In genomic region chr11:121415351-121415750, GRCm38 (mm10) we compare ENCODE assay signal across 28 mouse cellular contexts. TPM values are rescaled to one million over a fixed set of nuclear protein-coding genes. Genes with fewer than 3 reads are reported as not detected.
DNase-seq lines count a peak whose midpoint lies in the region; ATAC-seq and TF ChIP-seq lines count a peak whose summit lies in the region.
"Had no signal": no experiment of that assay in that cellular context is flagged by ENCODE, and none has a peak within 500 bp of the region (broad histone marks: within the 10 kb centered on the region; RNA-seq: fewer than 3 reads in every experiment).

No protein-coding gene starts in this region.

- no peak for ATAC-seq in hindbrain, postnatal 0 days
- ATAC-seq: forebrain, embryonic 16.5 days; intestine, embryonic 15.5 days; midbrain, embryonic 16.5 days; Patski had no signal

- H3K9me3 ChIP-seq in hindbrain, postnatal 0 days (ENCODE audit: low read length), result no peaks in the 10 kb centered on the region
- H3K9me3 ChIP-seq: heart, embryonic 13.5 days; hindbrain, embryonic 10.5 days; hindbrain, embryonic 15.5 days; intestine, embryonic 15.5 days; limb, embryonic 13.5 days; liver, embryonic 13.5 days; lung, embryonic 15.5 days; neural tube, embryonic 12.5 days had no signal

- H3K36me3 ChIP-seq in hindbrain, postnatal 0 days (ENCODE audit: insufficient read depth, low read length), result no peaks in the 10 kb centered on the region
- H3K36me3 ChIP-seq: heart, embryonic 13.5 days; hindbrain, embryonic 10.5 days; hindbrain, embryonic 15.5 days; intestine, embryonic 15.5 days; limb, embryonic 13.5 days; liver, embryonic 13.5 days; lung, embryonic 15.5 days; neural tube, embryonic 12.5 days had no signal

- H3K4me3 ChIP-seq in left cerebral cortex, adult 2 months, result no peak overlapping the region
- no peak overlapping the region for H3K4me3 ChIP-seq in hindbrain, postnatal 0 days (ENCODE audit: low read length)
- H3K4me3 ChIP-seq: erythroblast, embryonic 14.5 days; heart, embryonic 13.5 days; hindbrain, embryonic 10.5 days; hindbrain, embryonic 15.5 days; intestine, embryonic 15.5 days; limb, embryonic 13.5 days; liver, embryonic 13.5 days; lung, embryonic 15.5 days; neural tube, embryonic 12.5 days had no signal

- no peaks in the 10 kb centered on the region for H3K4me1 ChIP-seq in hindbrain, postnatal 0 days (ENCODE audit: insufficient read depth, low read length)
- H3K4me1 ChIP-seq: intestine, embryonic 15.5 days; neural tube, embryonic 12.5 days had no signal

- DNase-seq in gastrocnemius, postnatal 10 days, result peak; percentile 17
- no peak for DNase-seq in gastrocnemius, postnatal 36 days
- no peak for DNase-seq in left cerebral cortex, adult 2 months (ENCODE audit: extremely low spot score in 1 of 2, low spot score in 2 of 2)
- DNase-seq in left cerebral cortex, postnatal 36 days (ENCODE audit: low spot score in 2 of 2), result no peak
- DNase-seq in lung, postnatal 25 days (ENCODE audit: low spot score), result peak; percentile 7
- no peak for DNase-seq in hindbrain, postnatal 0 days (ENCODE audit: low spot score)
- DNase-seq in adrenal gland, adult (ENCODE audit: inconsistent age in 2 of 2, low spot score in 1 of 2), result no peak
- DNase-seq: adrenal gland, postnatal 36 days; cerebellum, adult 18-20 months; cerebellum, postnatal 14 days; heart, adult 18-20 months; kidney, adult 2 months; liver, embryonic 13.5 days; thymus, postnatal 4 days had no signal

- H3K27ac ChIP-seq in left cerebral cortex, adult 2 months, result peak overlapping the region; percentile 50
- H3K27ac ChIP-seq in hindbrain, postnatal 0 days, result no peak overlapping the region
- H3K27ac ChIP-seq: heart, embryonic 13.5 days; hindbrain, embryonic 10.5 days; hindbrain, embryonic 15.5 days; intestine, embryonic 15.5 days; kidney, postnatal 0 days; limb, embryonic 13.5 days; liver, embryonic 13.5 days; lung, embryonic 15.5 days; neural tube, embryonic 12.5 days had no signal

- intact Hi-C loops in gastrocnemius, postnatal 36 days (cut with DNase I), result loop anchor here (5.0 kb wide), 1 partner anchor 63 kb away; the partner anchor contains the start of gene Wdr45b
- intact Hi-C loops in left cerebral cortex, adult 2 months (cut with DNase I), result no loop called here
- intact Hi-C loops in left cerebral cortex, postnatal 36 days (cut with DNase I), result loop anchor here (5.0 kb wide), 1 partner anchor 38 kb away; no protein-coding TSS in a partner anchor

- H3K9ac ChIP-seq in hindbrain, postnatal 0 days (replicated peaks; ENCODE audit: low read length), result no peak overlapping the region
- H3K9ac ChIP-seq: heart, embryonic 13.5 days; hindbrain, embryonic 15.5 days; intestine, embryonic 15.5 days; limb, embryonic 13.5 days; liver, embryonic 13.5 days; lung, embryonic 15.5 days; neural tube, embryonic 12.5 days had no signal

- no peak overlapping the region for H3K4me2 ChIP-seq in hindbrain, postnatal 0 days (ENCODE audit: low read depth, low read length)
- H3K4me2 ChIP-seq: heart, embryonic 13.5 days; hindbrain, embryonic 15.5 days; intestine, embryonic 15.5 days; limb, embryonic 13.5 days; liver, embryonic 13.5 days; lung, embryonic 15.5 days; midbrain, embryonic 11.5 days; neural tube, embryonic 12.5 days had no signal

- 75% methylated on average over 5 of the region's 5 CpGs for WGBS in hindbrain, postnatal 0 days

- H3K27me3 ChIP-seq in hindbrain, postnatal 0 days (ENCODE audit: insufficient read depth, low read length), result no peaks in the 10 kb centered on the region
- H3K27me3 ChIP-seq: heart, embryonic 13.5 days; hindbrain, embryonic 15.5 days; intestine, embryonic 15.5 days; limb, embryonic 13.5 days; lung, embryonic 15.5 days; neural tube, embryonic 12.5 days had no signal

- no peak for TF ChIP-seq CTCF in left cerebral cortex, adult 2 months (IDR thresholded peaks at IDR 0.05)
- TF ChIP-seq CTCF in hindbrain, postnatal 0 days (IDR thresholded peaks at IDR 0.05; ENCODE audit: low read depth), result no peak

RNA-seq across cellular contexts. Expression of gene Fn3krp, which starts 5.8 kb away (rescaled TPM):
- total RNA-seq in gastrocnemius, postnatal 10 days (2021), result 1 to 10 TPM; 6.1 to 8.1 TPM
- 1 to 10 TPM; 3.2 to 3.6 TPM for total RNA-seq in gastrocnemius, postnatal 36 days (2021)
- 10 to 100 TPM; 46.2 to 49.0 TPM for total RNA-seq in left cerebral cortex, adult 2 months (2021)
- total RNA-seq in left cerebral cortex, postnatal 36 days (2021), result 10 to 100 TPM; 45.3 to 50.6 TPM
- total RNA-seq in hindbrain, postnatal 0 days (2014; rRNA removed), result 21.4 and 25.2 TPM in 2 replicates
- 8.4 and 8.6 TPM in 2 replicates for polyA plus RNA-seq in hindbrain, postnatal 0 days (2015; fragmentation: Nextera tagmentation; extraction: Ambion mirVana)

RNA-seq across cellular contexts. Expression of gene Fn3k, which starts 19.4 kb away (rescaled TPM):
- 1 to 10 TPM; 5.0 to 7.6 TPM for total RNA-seq in gastrocnemius, postnatal 10 days (2021)
- 10 to 100 TPM; 14.4 to 17.6 TPM for total RNA-seq in gastrocnemius, postnatal 36 days (2021)
- total RNA-seq in left cerebral cortex, adult 2 months (2021), result 10 to 100 TPM; 56.4 to 57.1 TPM
- total RNA-seq in left cerebral cortex, postnatal 36 days (2021), result 10 to 100 TPM; 54.4 to 54.6 TPM
- total RNA-seq in hindbrain, postnatal 0 days (2014; rRNA removed), result 4.5 and 13.4 TPM in 2 replicates
- 5.4 and 6.0 TPM in 2 replicates for polyA plus RNA-seq in hindbrain, postnatal 0 days (2015; fragmentation: Nextera tagmentation; extraction: Ambion mirVana)

RNA-seq across cellular contexts. Expression of gene Rab40b, which starts 27.3 kb away (rescaled TPM):
- total RNA-seq in gastrocnemius, postnatal 10 days (2021), result 10 to 100 TPM; 23.8 to 27.4 TPM
- 10 to 100 TPM in 1 of 2 experiments, 1 to 10 TPM in 1; 6.0 to 16.3 TPM for total RNA-seq in gastrocnemius, postnatal 36 days (2021)
- 10 to 100 TPM; 43.5 to 53.4 TPM for total RNA-seq in left cerebral cortex, adult 2 months (2021)
- 10 to 100 TPM; 48.5 to 51.5 TPM for total RNA-seq in left cerebral cortex, postnatal 36 days (2021)
- 7.6 and 11.4 TPM in 2 replicates for total RNA-seq in hindbrain, postnatal 0 days (2014; rRNA removed)
- 8.9 and 9.9 TPM in 2 replicates for polyA plus RNA-seq in hindbrain, postnatal 0 days (2015; fragmentation: Nextera tagmentation; extraction: Ambion mirVana)
- total RNA-seq: megakaryocyte, adult 5-6 weeks had no signal

RNA-seq across cellular contexts. Expression of gene Tbcd, which starts 36.4 kb away (rescaled TPM):
- total RNA-seq in gastrocnemius, postnatal 10 days (2021), result 10 to 100 TPM; 18.4 to 18.8 TPM
- total RNA-seq in gastrocnemius, postnatal 36 days (2021), result 10 to 100 TPM; 12.5 to 12.7 TPM
- 10 to 100 TPM; 34.7 to 37.1 TPM for total RNA-seq in left cerebral cortex, adult 2 months (2021)
- total RNA-seq in left cerebral cortex, postnatal 36 days (2021), result 10 to 100 TPM; 39.5 to 40.5 TPM
- total RNA-seq in hindbrain, postnatal 0 days (2014; rRNA removed), result 102 and 110 TPM in 2 replicates
- polyA plus RNA-seq in hindbrain, postnatal 0 days (2015; fragmentation: Nextera tagmentation; extraction: Ambion mirVana), result 55.6 and 57.1 TPM in 2 replicates

Comparison
In these comparisons a context has a peak if more than half of its experiments do, and no peak if none do; other contexts are left out.
1. DNase-seq: peak in gastrocnemius, postnatal 10 days (single experiment) and lung, postnatal 25 days (single experiment); none in gastrocnemius, postnatal 36 days (0 of 2), left cerebral cortex, adult 2 months (0 of 2), left cerebral cortex, postnatal 36 days (0 of 2), hindbrain, postnatal 0 days (single experiment) and adrenal gland, adult (0 of 2).